Mouse (Mus musculus): ENCODE measurements around the gene Ajm1. TPM values are rescaled to one million over a fixed set of nuclear protein-coding genes. Genes with fewer than 3 reads are reported as not detected.

Ajm1 gene
- polyA plus RNA-seq, 1 experiment from 2014 or later, result 0.05 TPM

- WGBS, result 89% methylated on average over 2 of the region's 2 CpGs
- Histone ChIP-seq H3K9me3 (replicated peaks) (no peaks in the 10 kb centered on the region), H3K27ac (replicated peaks) (no peak overlapping the region), H3K4me3 (no peak overlapping the region), H3K36me3 (peaks cover 96% of the 10 kb centered on the region), H3K4me1 (no peaks in the 10 kb centered on the region), H3K27me3 (ENCODE audit: low read depth, poor library complexity, severe bottlenecking) (no peaks in the 10 kb centered on the region)
- no peak for DNase-seq (ENCODE audit: low spot score)
These were observed 18.5 kb upstream of the Ajm1 start for GRCm38 (mm10) chr2:25600037-25600436.

GRCm38 (mm10) chr2:25598749-25599148, 17.2 kb upstream of the Ajm1 start:
- Histone ChIP-seq H3K9me3 (replicated peaks) (no peaks in the 10 kb centered on the region), H3K27ac (replicated peaks) (no peak overlapping the region), H3K36me3 (peaks cover 99% of the 10 kb centered on the region), H3K4me3 (no peak overlapping the region), H3K27me3 (ENCODE audit: low read depth, poor library complexity, severe bottlenecking) (no peaks in the 10 kb centered on the region), H3K4me1 (no peaks in the 10 kb centered on the region)
- DNase-seq (ENCODE audit: low spot score), result no peak
- WGBS, result 98% methylated on average over 1 of the region's 1 CpGs

GRCm38 (mm10) chr2:25596765-25597510, 15.4 kb upstream of the Ajm1 start:
- DNase-seq (ENCODE audit: low spot score), result no peak
- H3K4me1 ChIP-seq, result no peaks in the 10 kb centered on the region
- no peaks in the 10 kb centered on the region for H3K27me3 ChIP-seq (ENCODE audit: low read depth, poor library complexity, severe bottlenecking)
- no peak overlapping the region for H3K4me3 ChIP-seq
- no peaks in the 10 kb centered on the region for H3K9me3 ChIP-seq (replicated peaks)
- peaks cover 99% of the 10 kb centered on the region for H3K36me3 ChIP-seq
- 95% methylated on average over 5 of the region's 5 CpGs for WGBS
- no peak overlapping the region for H3K27ac ChIP-seq (replicated peaks)

- Histone ChIP-seq H3K27me3 (ENCODE audit: low read depth, poor library complexity, severe bottlenecking) (no peaks in the 10 kb centered on the region), H3K27ac (replicated peaks) (no peak overlapping the region), H3K36me3 (peaks cover 97% of the 10 kb centered on the region), H3K4me3 (no peak overlapping the region), H3K9me3 (replicated peaks) (no peaks in the 10 kb centered on the region), H3K4me1 (no peaks in the 10 kb centered on the region)
- 88% methylated on average over 2 of the region's 2 CpGs for whole genome bisulfite sequencing
- DNase-seq (ENCODE audit: low spot score), result no peak
These were observed 10.3 kb upstream of the Ajm1 start for GRCm38 (mm10) chr2:25591863-25592262.

GRCm38 (mm10) chr2:25588227-25588907, 6.8 kb upstream of the Ajm1 start:
- Histone ChIP-seq H3K27me3 (ENCODE audit: low read depth, poor library complexity, severe bottlenecking) (no peaks in the 10 kb centered on the region), H3K9me3 (replicated peaks) (no peaks in the 10 kb centered on the region), H3K27ac (replicated peaks) (no peak overlapping the region), H3K4me3 (no peak overlapping the region), H3K4me1 (no peaks in the 10 kb centered on the region), H3K36me3 (peaks cover 98% of the 10 kb centered on the region)
- WGBS, result 94% methylated on average over 8 of the region's 8 CpGs
- no peak for DNase-seq (ENCODE audit: low spot score)

GRCm38 (mm10) chr2:25587290-25587689, 5.7 kb upstream of the Ajm1 start:
- H3K4me3 ChIP-seq, result no peak overlapping the region
- WGBS, result 93% methylated on average over 8 of the region's 8 CpGs
- DNase-seq (ENCODE audit: low spot score), result no peak
- peaks cover 5% of the 10 kb centered on the region for H3K4me1 ChIP-seq
- no peak overlapping the region for H3K27ac ChIP-seq (replicated peaks)
- H3K9me3 ChIP-seq (replicated peaks), result no peaks in the 10 kb centered on the region
- H3K27me3 ChIP-seq (ENCODE audit: low read depth, poor library complexity, severe bottlenecking), result no peaks in the 10 kb centered on the region
- H3K36me3 ChIP-seq, result peaks cover 93% of the 10 kb centered on the region

GRCm38 (mm10) chr2:25585601-25586000, 4.0 kb upstream of the Ajm1 start:
- Histone ChIP-seq H3K27me3 (ENCODE audit: low read depth, poor library complexity, severe bottlenecking) (peaks cover 9% of the 10 kb centered on the region), H3K9me3 (replicated peaks) (no peaks in the 10 kb centered on the region), H3K4me3 (no peak overlapping the region), H3K4me1 (peaks cover 18% of the 10 kb centered on the region), H3K36me3 (peaks cover 76% of the 10 kb centered on the region), H3K27ac (replicated peaks) (no peak overlapping the region)
- DNase-seq (ENCODE audit: low spot score), result no peak
- 89% methylated on average over 3 of the region's 3 CpGs for whole genome bisulfite sequencing

- H3K27ac ChIP-seq (replicated peaks), result no peak overlapping the region
- no peaks in the 10 kb centered on the region for H3K9me3 ChIP-seq (replicated peaks)
- H3K4me3 ChIP-seq, result no peak overlapping the region
- H3K4me1 ChIP-seq, result peaks cover 24% of the 10 kb centered on the region
- H3K27me3 ChIP-seq (ENCODE audit: low read depth, poor library complexity, severe bottlenecking), result peaks cover 16% of the 10 kb centered on the region
- H3K36me3 ChIP-seq, result peaks cover 69% of the 10 kb centered on the region
- no peak for DNase-seq (ENCODE audit: low spot score)
- WGBS, result 94% methylated on average over 4 of the region's 4 CpGs
These were observed 3.3 kb upstream of the Ajm1 start for GRCm38 (mm10) chr2:25584856-25585255.

GRCm38 (mm10) chr2:25584152-25584551, 2.6 kb upstream of the Ajm1 start:
- 97% methylated on average over 3 of the region's 3 CpGs for WGBS

GRCm38 (mm10) chr2:25583571-25583970, 2.0 kb upstream of the Ajm1 start:
- H3K9me3 ChIP-seq (replicated peaks), result no peaks in the 10 kb centered on the region
- H3K27me3 ChIP-seq (ENCODE audit: low read depth, poor library complexity, severe bottlenecking), result peaks cover 29% of the 10 kb centered on the region
- no peak overlapping the region for H3K27ac ChIP-seq (replicated peaks)
- no peak for DNase-seq (ENCODE audit: low spot score)
- peaks cover 58% of the 10 kb centered on the region for H3K36me3 ChIP-seq
- peaks cover 36% of the 10 kb centered on the region for H3K4me1 ChIP-seq
- 72% methylated on average over 4 of the region's 4 CpGs for WGBS
- no peak overlapping the region for H3K4me3 ChIP-seq

More at GRCm38 (mm10) chr2:25584152-25584551, 2.6 kb upstream of the Ajm1 start:
- H3K27ac ChIP-seq (replicated peaks), result no peak overlapping the region
- peaks cover 31% of the 10 kb centered on the region for H3K4me1 ChIP-seq
- no peaks in the 10 kb centered on the region for H3K9me3 ChIP-seq (replicated peaks)
- H3K4me3 ChIP-seq, result no peak overlapping the region
- no peak for DNase-seq (ENCODE audit: low spot score)
- peaks cover 23% of the 10 kb centered on the region for H3K27me3 ChIP-seq (ENCODE audit: low read depth, poor library complexity, severe bottlenecking)
- H3K36me3 ChIP-seq, result peaks cover 62% of the 10 kb centered on the region

- Histone ChIP-seq H3K9me3 (replicated peaks) (no peaks in the 10 kb centered on the region), H3K27me3 (ENCODE audit: low read depth, poor library complexity, severe bottlenecking) (peaks cover 34% of the 10 kb centered on the region), H3K4me3 (no peak overlapping the region), H3K36me3 (peaks cover 53% of the 10 kb centered on the region), H3K27ac (replicated peaks) (no peak overlapping the region), H3K4me1 (peaks cover 41% of the 10 kb centered on the region)
- DNase-seq (ENCODE audit: low spot score), result no peak
- 90% methylated on average over 6 of the region's 6 CpGs for WGBS
These were observed 1.5 kb upstream of the Ajm1 start for GRCm38 (mm10) chr2:25583120-25583481.

- no peak overlapping the region for H3K27ac ChIP-seq (replicated peaks)
- H3K4me1 ChIP-seq, result peaks cover 46% of the 10 kb centered on the region
- H3K4me3 ChIP-seq, result no peak overlapping the region
- WGBS, result 67% methylated on average over 12 of the region's 12 CpGs
- H3K9me3 ChIP-seq (replicated peaks), result no peaks in the 10 kb centered on the region
- DNase-seq (ENCODE audit: low spot score), result no peak
- peaks cover 48% of the 10 kb centered on the region for H3K36me3 ChIP-seq
- peaks cover 39% of the 10 kb centered on the region for H3K27me3 ChIP-seq (ENCODE audit: low read depth, poor library complexity, severe bottlenecking)
These were observed 1.0 kb upstream of the Ajm1 start for GRCm38 (mm10) chr2:25582466-25583119.

- Histone ChIP-seq H3K9me3 (replicated peaks) (no peaks in the 10 kb centered on the region), H3K4me3 (peak overlapping the region; percentile 47; the same call in 1 of the 2 replicates), H3K36me3 (peaks cover 41% of the 10 kb centered on the region), H3K27ac (replicated peaks) (no peak overlapping the region), H3K27me3 (ENCODE audit: low read depth, poor library complexity, severe bottlenecking) (peaks cover 46% of the 10 kb centered on the region), H3K4me1 (peaks cover 53% of the 10 kb centered on the region)
- DNase-seq (ENCODE audit: low spot score), result no peak
- WGBS, result 36% methylated on average over 6 of the region's 6 CpGs
These were observed 344 bp upstream of the Ajm1 start for GRCm38 (mm10) chr2:25581901-25582301.

Measured in midbrain, embryonic 10.5 days (tissue).